ENCODE assay signal across 7 mouse cellular contexts in the genomic region with DNA sequence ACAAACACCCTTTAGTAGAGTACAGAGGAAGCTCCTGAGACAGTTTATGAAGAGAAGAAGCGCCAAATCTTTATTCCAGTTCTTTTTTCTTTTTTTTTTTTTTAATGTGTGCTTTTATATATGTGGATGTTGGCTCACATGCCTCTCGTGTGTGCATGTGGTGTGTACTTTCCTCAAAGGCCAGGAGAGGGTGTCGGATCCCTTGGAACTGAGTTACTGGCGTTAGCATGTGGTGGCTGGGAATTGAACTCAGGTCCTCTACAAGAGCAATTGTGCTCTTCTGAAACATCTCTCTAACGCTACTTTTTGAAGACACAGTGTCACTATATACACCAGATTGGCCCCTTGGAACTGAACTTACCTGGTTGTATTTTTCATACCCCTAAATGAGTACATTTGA. TPM values are rescaled to one million over a fixed set of nuclear protein-coding genes. Genes with fewer than 3 reads are reported as not detected.
DNase-seq lines count a peak whose midpoint lies in the region; ATAC-seq and TF ChIP-seq lines count a peak whose summit lies in the region.

No protein-coding gene starts in this region.

- peaks cover 1% of the 10 kb centered on the region for H3K4me1 ChIP-seq in ES-Bruce4 (ENCODE audit: control insufficient read depth, insufficient read depth, low read length)
- peaks cover 17% of the 10 kb centered on the region for H3K4me1 ChIP-seq in forebrain, embryonic 15.5 days
- peaks cover 36% of the 10 kb centered on the region for H3K4me1 ChIP-seq in liver, embryonic 15.5 days (replicated peaks)

- H3K27ac ChIP-seq in ES-Bruce4 (ENCODE audit: insufficient read depth, low read length): no peak overlapping the region
- H3K27ac ChIP-seq in forebrain, embryonic 15.5 days (replicated peaks): no peak overlapping the region
- no peak overlapping the region for H3K27ac ChIP-seq in liver, embryonic 15.5 days (replicated peaks)

- peak overlapping the region; percentile 90 for H3K9ac ChIP-seq in ES-Bruce4 (ENCODE audit: low read depth, poor library complexity, severe bottlenecking)
- H3K9ac ChIP-seq in forebrain, embryonic 15.5 days (replicated peaks): no peak overlapping the region
- peak overlapping the region; percentile 95; the same call in 1 of the 2 replicates for H3K9ac ChIP-seq in liver, embryonic 15.5 days

- peaks cover 57% of the 10 kb centered on the region for H3K36me3 ChIP-seq in ES-Bruce4 (ENCODE audit: control insufficient read depth, insufficient read depth, low read length, poor library complexity, severe bottlenecking)
- peaks cover 38% of the 10 kb centered on the region for H3K36me3 ChIP-seq in forebrain, embryonic 15.5 days
- H3K36me3 ChIP-seq in liver, embryonic 15.5 days (replicated peaks): peaks cover 55% of the 10 kb centered on the region

- 71% methylated on average over 5 of the region's 5 CpGs for WGBS in forebrain, embryonic 15.5 days
- WGBS in liver, embryonic 15.5 days (ENCODE audit: insufficient replicate concordance): 64% methylated on average over 5 of the region's 5 CpGs

- no peaks in the 10 kb centered on the region for H3K27me3 ChIP-seq in ES-Bruce4 (ENCODE audit: control insufficient read depth, insufficient read depth, low read length, poor library complexity, severe bottlenecking)
- no peaks in the 10 kb centered on the region for H3K27me3 ChIP-seq in forebrain, embryonic 15.5 days
- no peaks in the 10 kb centered on the region for H3K27me3 ChIP-seq in liver, embryonic 15.5 days

- TF ChIP-seq CTCF in ES-Bruce4 (IDR thresholded peaks at IDR 0.05; ENCODE audit: low read depth, low read length): peak; percentile 8

- no peaks in the 10 kb centered on the region for H3K9me3 ChIP-seq in ES-Bruce4 (replicated peaks; ENCODE audit: control insufficient read depth, insufficient read depth, low read length, poor library complexity, severe bottlenecking)
- no peaks in the 10 kb centered on the region for H3K9me3 ChIP-seq in forebrain, embryonic 15.5 days
- H3K9me3 ChIP-seq in liver, embryonic 15.5 days (replicated peaks): no peaks in the 10 kb centered on the region

- no peak for TF ChIP-seq EP300 in ES-Bruce4 (IDR thresholded peaks at IDR 0.05; ENCODE audit: insufficient read depth, low read depth, low read length)

- no peak for TF ChIP-seq POLR2A in ES-Bruce4 (IDR thresholded peaks at IDR 0.05; ENCODE audit: insufficient read depth, low read length)

- H3K4me3 ChIP-seq in ES-Bruce4 (ENCODE audit: low read depth, low read length): peak overlapping the region; percentile 36; the same call in 1 of the 2 replicates
- peak overlapping the region; percentile 88 for H3K4me3 ChIP-seq in forebrain, embryonic 15.5 days
- H3K4me3 ChIP-seq in liver, embryonic 15.5 days (replicated peaks): peak overlapping the region; percentile 81

- DNase-seq in A20 (ENCODE audit: low read depth, low spot score): peak; percentile 27
- no peak for DNase-seq in adrenal gland, postnatal 4 days (ENCODE audit: low spot score in 2 of 2)

- H3K4me2 ChIP-seq in forebrain, embryonic 15.5 days (replicated peaks): peak overlapping the region; percentile 61
- H3K4me2 ChIP-seq in liver, embryonic 15.5 days: peak overlapping the region; percentile 95

- no peak for ATAC-seq in forebrain, embryonic 15.5 days (replicated peaks)
- no peak for ATAC-seq in liver, embryonic 15.5 days (ENCODE audit: insufficient read depth)
- no peak for ATAC-seq in erythroid progenitor cell, adult 5-6 weeks (replicated peaks; ENCODE audit: low FRiP score, poor library complexity, severe bottlenecking)
- no peak for ATAC-seq in megakaryocyte-erythroid progenitor cell, adult 5-6 weeks (replicated peaks; ENCODE audit: low FRiP score, low TSS enrichment, poor library complexity, severe bottlenecking)

RNA-seq across cellular contexts. Expression of a gene that starts 2.3 kb away (rescaled TPM):
- polyA plus RNA-seq in ES-Bruce4 (2011; ENCODE audit: insufficient read depth, insufficient read length, low read depth, missing spikeins): 74.3 and 75.6 TPM in 2 replicates
- 21.4 and 22.7 TPM in 2 replicates for polyA plus RNA-seq in forebrain, embryonic 15.5 days (2015; fragmentation: Nextera tagmentation; extraction: Ambion mirVana)
- 12.7 and 13.3 TPM in 2 replicates for polyA plus RNA-seq in liver, embryonic 15.5 days (2015; fragmentation: Nextera tagmentation; extraction: Ambion mirVana)
- total RNA-seq in erythroid progenitor cell, adult 5-6 weeks (2015; ENCODE audit: low replicate concordance): 12.2 and 19.1 TPM in 2 replicates
- total RNA-seq in erythroid progenitor cell, adult 5-6 weeks (2017; ENCODE audit: low replicate concordance): 39.5 and 40.3 TPM in 2 replicates
- total RNA-seq in megakaryocyte-erythroid progenitor cell, adult 5-6 weeks (2014; fragmentation: Nextera tagmentation): 58.2 and 61.3 TPM in 2 replicates
- 46.7 and 58.8 TPM in 2 replicates for total RNA-seq in megakaryocyte-erythroid progenitor cell, adult 5-6 weeks (2017)
- total RNA-seq in adrenal gland, postnatal 4 days (2021): 10 to 100 TPM; 25.5 to 28.3 TPM

RNA-seq across cellular contexts. Expression of a gene that starts 28.2 kb away (rescaled TPM):
- not detected in 2 replicates for polyA plus RNA-seq in ES-Bruce4 (2011; ENCODE audit: insufficient read depth, insufficient read length, low read depth, missing spikeins)
- 0.47 and 0.60 TPM in 2 replicates for polyA plus RNA-seq in forebrain, embryonic 15.5 days (2015; fragmentation: Nextera tagmentation; extraction: Ambion mirVana)
- 281 and 299 TPM in 2 replicates for polyA plus RNA-seq in liver, embryonic 15.5 days (2015; fragmentation: Nextera tagmentation; extraction: Ambion mirVana)
- 769 and 967 TPM in 2 replicates for total RNA-seq in erythroid progenitor cell, adult 5-6 weeks (2015; ENCODE audit: low replicate concordance)
- total RNA-seq in erythroid progenitor cell, adult 5-6 weeks (2017; ENCODE audit: low replicate concordance): 327 and 371 TPM in 2 replicates
- total RNA-seq in megakaryocyte-erythroid progenitor cell, adult 5-6 weeks (2014; fragmentation: Nextera tagmentation): 306 TPM in 1 of 2 replicates, not detected in the other
- total RNA-seq in megakaryocyte-erythroid progenitor cell, adult 5-6 weeks (2017): 9.3 and 29.3 TPM in 2 replicates
- 10 to 100 TPM; 11.6 to 32.1 TPM for total RNA-seq in adrenal gland, postnatal 4 days (2021)

RNA-seq across cellular contexts. Expression of a gene that starts 45.1 kb away (rescaled TPM):
- 41.2 and 44.7 TPM in 2 replicates for polyA plus RNA-seq in ES-Bruce4 (2011; ENCODE audit: insufficient read depth, insufficient read length, low read depth, missing spikeins)
- polyA plus RNA-seq in forebrain, embryonic 15.5 days (2015; fragmentation: Nextera tagmentation; extraction: Ambion mirVana): 55.7 and 60.6 TPM in 2 replicates
- polyA plus RNA-seq in liver, embryonic 15.5 days (2015; fragmentation: Nextera tagmentation; extraction: Ambion mirVana): 51.1 and 55.1 TPM in 2 replicates
- total RNA-seq in erythroid progenitor cell, adult 5-6 weeks (2015; ENCODE audit: low replicate concordance): 12.2 and 18.7 TPM in 2 replicates
- total RNA-seq in erythroid progenitor cell, adult 5-6 weeks (2017; ENCODE audit: low replicate concordance): 9.0 and 10.0 TPM in 2 replicates
- 32.9 and 61.1 TPM in 2 replicates for total RNA-seq in megakaryocyte-erythroid progenitor cell, adult 5-6 weeks (2014; fragmentation: Nextera tagmentation)
- total RNA-seq in megakaryocyte-erythroid progenitor cell, adult 5-6 weeks (2017): 27.6 and 47.6 TPM in 2 replicates
- 10 to 100 TPM; 22.3 to 29.5 TPM for total RNA-seq in adrenal gland, postnatal 4 days (2021)

RNA-seq across cellular contexts. Expression of a gene that starts 53.6 kb away (rescaled TPM):
- polyA plus RNA-seq in ES-Bruce4 (2011; ENCODE audit: insufficient read depth, insufficient read length, low read depth, missing spikeins): 161 and 185 TPM in 2 replicates
- polyA plus RNA-seq in forebrain, embryonic 15.5 days (2015; fragmentation: Nextera tagmentation; extraction: Ambion mirVana): 117 and 119 TPM in 2 replicates
- polyA plus RNA-seq in liver, embryonic 15.5 days (2015; fragmentation: Nextera tagmentation; extraction: Ambion mirVana): 11.9 and 12.7 TPM in 2 replicates
- total RNA-seq in erythroid progenitor cell, adult 5-6 weeks (2015; ENCODE audit: low replicate concordance): 9.4 and 31.0 TPM in 2 replicates
- total RNA-seq in erythroid progenitor cell, adult 5-6 weeks (2017; ENCODE audit: low replicate concordance): 4.1 and 5.6 TPM in 2 replicates
- total RNA-seq in megakaryocyte-erythroid progenitor cell, adult 5-6 weeks (2014; fragmentation: Nextera tagmentation): 12.9 and 14.3 TPM in 2 replicates
- total RNA-seq in megakaryocyte-erythroid progenitor cell, adult 5-6 weeks (2017): 7.8 and 12.8 TPM in 2 replicates
- total RNA-seq in adrenal gland, postnatal 4 days (2021): 100 to 1,000 TPM; 118 to 124 TPM

Comparison
In these comparisons a context has a peak if more than half of its experiments do, and no peak if none do; other contexts are left out.
1. H3K4me3 ChIP-seq: peak in every context shown above with its lines; median percentile 88 in forebrain, embryonic 15.5 days; 81 in liver, embryonic 15.5 days; 36 in ES-Bruce4.